Mouse (Mus musculus) heart, postnatal 25 days (tissue): ENCODE measurements at regions not wholly inside any gene's neighbourhood (a gene's known extent, or its start where the extent isn't known, plus 50 kb on each side); places are given as distances from the start of the nearest gene placed in this dataset.

Experiments used
- DNase-seq: peaks from one replicate; pipeline ENCODE4 v3.0.0; 2022; ENCODE audit warnings: low spot score
- intact Hi-C: fragments of 180-260 bp; cut with DNase I; formaldehyde crosslinking; loops from one replicate; pipeline ENCODE4 v1.15.1; 2025

GRCm38 (mm10) chr10:42071404-42072024 is 53.3 kb upstream of the Armc2 start:
- intact Hi-C loops = loop anchor here (5.0 kb wide), 1 partner anchor 201 kb away; no protein-coding TSS in a partner anchor

DNA sequence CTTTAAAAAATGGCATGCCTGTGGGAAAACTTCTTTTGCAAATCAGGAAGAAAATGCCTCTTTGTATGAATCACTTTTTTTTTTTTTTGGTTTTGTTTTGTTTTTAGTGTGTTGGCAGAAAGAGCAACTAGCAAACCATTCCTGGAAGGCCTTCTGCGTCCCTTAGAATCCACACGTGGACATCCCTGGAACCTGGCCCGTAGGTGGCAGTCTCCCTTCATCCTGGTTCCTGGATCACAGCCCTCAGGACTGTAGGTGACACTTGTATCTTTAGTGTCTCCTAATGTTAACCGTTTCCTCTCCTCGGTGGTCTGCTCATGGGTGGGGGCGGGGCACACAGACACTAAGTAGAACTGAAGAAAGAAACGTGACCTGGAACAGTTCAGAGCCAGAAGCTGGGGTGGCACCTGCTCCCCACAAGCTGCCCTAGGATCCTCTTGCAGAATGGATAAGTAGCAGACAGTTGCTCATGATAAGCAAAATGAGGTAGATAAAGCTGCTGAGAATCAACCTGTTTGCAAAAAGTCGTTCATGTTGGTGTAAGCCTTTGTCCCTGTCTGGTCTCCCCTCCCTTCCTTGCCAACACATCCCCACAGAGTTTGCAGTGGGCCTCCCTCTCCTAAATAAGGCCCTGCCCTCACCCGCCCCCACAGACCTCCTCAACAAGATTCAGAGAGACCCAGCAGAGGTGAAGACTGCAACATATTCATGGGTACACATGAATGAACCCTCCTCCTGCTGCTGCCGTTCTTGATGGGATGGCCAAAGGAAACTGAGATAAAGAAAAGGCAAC is 52.6 kb upstream of the Armc2 start:
- no peak for DNase-seq
- intact Hi-C loops = loop anchor here (5.0 kb wide), 1 partner anchor 201 kb away; no protein-coding TSS in a partner anchor

More at GRCm38 (mm10) chr10:42071404-42072024, 53.3 kb upstream of the Armc2 start:
- no peak for DNase-seq

DNA sequence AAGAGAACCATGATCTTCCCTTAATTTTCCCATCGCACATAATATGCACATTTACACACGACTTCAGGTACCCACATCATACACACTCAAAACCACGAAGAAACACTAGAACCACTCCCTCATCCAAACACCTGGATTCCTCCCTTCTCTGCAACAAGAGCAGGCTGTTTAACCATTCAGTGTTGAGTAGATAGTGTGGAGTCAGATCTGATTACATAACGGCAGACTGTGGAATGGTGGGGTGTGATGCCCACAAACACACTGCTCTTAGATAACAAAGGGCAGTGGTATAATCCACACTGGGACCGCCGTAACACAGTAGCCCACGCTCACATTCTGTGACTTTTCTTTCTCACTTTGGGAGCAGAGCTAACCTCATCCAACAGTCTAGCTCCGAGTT is 51.5 kb upstream of the Armc2 start:
- DNase-seq = no peak
- intact Hi-C loops = loop anchor here (5.0 kb wide), 1 partner anchor 203 kb away; no protein-coding TSS in a partner anchor

DNA sequence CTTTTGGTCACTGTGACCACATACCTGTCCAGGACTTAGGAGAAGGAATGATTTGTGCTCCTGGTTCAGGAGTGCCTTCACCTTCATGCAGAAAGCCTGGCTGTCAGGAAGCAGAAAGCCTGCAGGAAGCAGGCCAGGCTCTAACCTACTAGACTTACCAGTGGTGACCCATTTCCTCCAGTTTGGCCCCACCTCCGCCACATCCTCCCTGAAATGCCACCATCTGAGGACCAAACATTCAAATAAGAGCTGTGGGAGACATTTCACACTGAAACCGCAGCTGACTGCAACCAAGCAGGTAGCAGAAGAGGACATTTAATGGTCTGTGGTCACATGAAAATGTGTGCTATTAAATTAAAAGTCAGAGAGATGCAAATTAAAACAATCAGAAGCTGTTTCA is 50.3 kb upstream of the Armc2 start:
- no peak for DNase-seq
- intact Hi-C loops = no loop called here
